Mouse (Mus musculus) kidney, adult 10 weeks (tissue): ENCODE measurements around the gene Tmem254b. TPM values are rescaled to one million over a fixed set of nuclear protein-coding genes. Genes with fewer than 3 reads are reported as not detected.

Experiments
- polyA plus RNA-seq: library from polyadenylated mRNA; stranded (reverse); fragments of 350-450 nt; fragmentation: Illumina TruSeq; extraction: RNeasy Lipid Tissue Mini Kit (QIAGEN cat#74804); gene quantifications from one replicate; pipeline ENCODE4 v1.2.3, GENCODE M21; 2014; ENCODE audit warnings: low read depth, low replicate concordance

Gene Tmem254b
- 200 TPM for polyA plus RNA-seq

GRCm38 (mm10) chr14:26206926-26207247 lies at the start of gene Tmem254b:
Gene Tmem254b, minus strand, starts transcription at chr14:26207041.

GRCm38 (mm10) chr14:26182380-26182779 lies 24.5 kb downstream of the Tmem254b start, which contains the start of gene Plac9b:
Gene Plac9b, minus strand, starts transcription at chr14:26182480.

Other genes with a start within 250 kb of the Tmem254b start
- not detected for gene Duxbl1, start 228.5 kb downstream of the Tmem254b start, polyA plus RNA-seq
- gene Gm9780, start 164.3 kb downstream of the Tmem254b start, polyA plus RNA-seq: 3.8 TPM
- gene Tmem254c, start 139.7 kb downstream of the Tmem254b start, polyA plus RNA-seq: not detected
- not detected for gene Cphx2, start 125.5 kb downstream of the Tmem254b start, polyA plus RNA-seq
- gene Cphx3, start 124.7 kb downstream of the Tmem254b start, polyA plus RNA-seq: not detected
- gene Duxbl2, start 88.7 kb downstream of the Tmem254b start, polyA plus RNA-seq: not detected
- not detected for gene Plac9b, start 24.6 kb downstream of the Tmem254b start, polyA plus RNA-seq
- gene Duxbl3, start 50.9 kb upstream of the Tmem254b start, polyA plus RNA-seq: not detected